Mouse (Mus musculus) adrenal gland, adult 2 months (tissue): ENCODE data around the gene Fcrl5. TPM values are rescaled to one million over a fixed set of nuclear protein-coding genes. Genes with fewer than 3 reads are reported as not detected.

Source experiments
- DNase-seq: peaks from one replicate; pipeline ENCODE4 v3.0.0; 2021
- polyA plus RNA-seq: library from polyadenylated mRNA; depleted of rRNA; stranded (reverse); fragments of >200 nt; gene quantifications from 2 replicates; pipeline ENCODE4 v1.2.3, GENCODE M21; 2012; rRNA removed
- total RNA-seq, 2 experiments: library from RNA; stranded (reverse); gene quantifications; 2 replicates each; pipeline ENCODE4 v1.2.3; 2021

Fcrl5 gene
- total and polyA plus RNA-seq, 3 experiments = not detected

GRCm38 (mm10) chr3:87528841-87529240 is 93.3 kb downstream of the Fcrl5 start:
- DNase-seq = no peak

- no peak for DNase-seq
Observed at GRCm38 (mm10) chr3:87529568-87529967, 94.0 kb downstream of the Fcrl5 start.

GRCm38 (mm10) chr3:87530234-87530633 is 94.7 kb downstream of the Fcrl5 start:
- no peak for DNase-seq

GRCm38 (mm10) chr3:87533667-87534378 is 98.2 kb downstream of the Fcrl5 start:
- no peak for DNase-seq

GRCm38 (mm10) chr3:87538034-87538433 is 102.5 kb downstream of the Fcrl5 start:
- DNase-seq = no peak

GRCm38 (mm10) chr3:87540028-87540675 is 104.6 kb downstream of the Fcrl5 start:
- DNase-seq = no peak

GRCm38 (mm10) chr3:87540714-87541113 is 105.1 kb downstream of the Fcrl5 start:
- no peak for DNase-seq

- DNase-seq = no peak
Observed at GRCm38 (mm10) chr3:87542481-87543215, 107.1 kb downstream of the Fcrl5 start.

- DNase-seq = no peak
Observed at GRCm38 (mm10) chr3:87545554-87545953, 110.0 kb downstream of the Fcrl5 start.

GRCm38 (mm10) chr3:87546291-87546721 is 110.7 kb downstream of the Fcrl5 start:
- DNase-seq = no peak

- no peak for DNase-seq
Observed at GRCm38 (mm10) chr3:87549908-87550307, 114.3 kb downstream of the Fcrl5 start.

Other genes with a start within 250 kb of the Fcrl5 start
- gene Fcrls, start 172.0 kb upstream of the Fcrl5 start, total RNA-seq = 1 to 10 TPM; 2.9 to 6.3 TPM
- 1.9 and 2.1 TPM in 2 replicates for gene Fcrls, start 172.0 kb upstream of the Fcrl5 start, polyA plus RNA-seq
- under 1 TPM; 0.55 to 0.66 TPM for gene Cd5l, start 77.9 kb upstream of the Fcrl5 start, total RNA-seq
- 0.22 and 0.42 TPM in 2 replicates for gene Cd5l, start 77.9 kb upstream of the Fcrl5 start, polyA plus RNA-seq
- gene Fcrl1, start 59.4 kb upstream of the Fcrl5 start, total RNA-seq = not detected
- gene Fcrl1, start 59.4 kb upstream of the Fcrl5 start, polyA plus RNA-seq = 0.06 and 0.20 TPM in 2 replicates
- gene Etv3, start 89.6 kb downstream of the Fcrl5 start, total RNA-seq = 10 to 100 TPM; 19.4 to 25.8 TPM
- gene Etv3, start 89.6 kb downstream of the Fcrl5 start, polyA plus RNA-seq = 10.8 and 11.2 TPM in 2 replicates
- 10 to 100 TPM; 38.0 to 40.0 TPM for gene Arhgef11, start 181.8 kb downstream of the Fcrl5 start, total RNA-seq
- 27.7 and 33.0 TPM in 2 replicates for gene Arhgef11, start 181.8 kb downstream of the Fcrl5 start, polyA plus RNA-seq